Mouse (Mus musculus): ENCODE measurements around the gene Chmp6. TPM values are rescaled to one million over a fixed set of nuclear protein-coding genes. Genes with fewer than 3 reads are reported as not detected.

The Chmp6 gene
- polyA plus RNA-seq, 1 experiment from 2014 or later, result 94.3 TPM

- Histone ChIP-seq H3K4me3 (ENCODE audit: low read length) (no peak overlapping the region), H3K27me3 (replicated peaks; ENCODE audit: control insufficient read depth, insufficient read depth, low read length) (no peaks in the 10 kb centered on the region), H3K4me2 (ENCODE audit: low read depth, low read length) (no peak overlapping the region), H3K27ac (ENCODE audit: low read length) (no peak overlapping the region), H3K9me3 (ENCODE audit: control insufficient read depth, low read length) (no peaks in the 10 kb centered on the region), H3K9ac (ENCODE audit: low read depth, low read length) (no peak overlapping the region), H3K4me1 (ENCODE audit: control insufficient read depth, insufficient read depth, low read length) (no peaks in the 10 kb centered on the region), H3K36me3 (ENCODE audit: control insufficient read depth, insufficient read depth, low read length) (0 out of 2 replicates have a peak, but pooled peaks cover under 1% of the 10 kb centered on the region)
- WGBS, result 75% methylated on average over 4 of the region's 4 CpGs
- no peak for ATAC-seq
Observed at GRCm38 (mm10) chr11:119902891-119903290, 10.3 kb upstream of the Chmp6 start.

DNA sequence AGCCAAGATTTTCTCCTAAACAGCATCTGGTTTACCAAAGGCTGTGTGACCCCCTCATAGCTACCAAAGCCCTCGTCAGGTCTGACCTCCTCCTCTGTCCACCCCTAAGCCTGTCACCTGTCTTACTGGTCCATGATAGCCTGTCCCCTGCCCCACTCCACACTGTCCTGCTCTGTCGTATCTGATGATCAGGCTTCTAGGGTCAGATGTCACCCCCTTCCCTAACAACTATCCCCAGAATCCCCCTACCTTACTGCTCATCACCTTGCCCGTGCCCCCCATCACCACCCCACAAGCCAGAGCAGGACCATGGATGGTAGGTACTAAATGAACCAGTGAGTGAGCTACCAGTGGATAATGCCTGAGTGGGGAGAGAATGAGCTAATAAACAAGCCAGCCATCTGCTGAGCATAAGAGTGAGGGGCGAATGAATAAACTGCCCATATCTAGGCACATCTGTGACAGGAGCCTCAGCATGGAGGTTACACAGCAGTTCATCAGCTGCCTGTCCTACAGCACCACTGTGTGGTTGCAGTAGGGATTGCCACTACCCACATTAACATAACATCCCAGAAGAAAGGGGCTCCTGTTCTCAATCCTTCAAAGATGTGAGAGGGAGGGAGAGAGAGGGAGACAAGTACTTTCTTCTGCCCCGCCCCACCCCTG, 8.5 kb upstream of the Chmp6 start:
- Histone ChIP-seq H3K4me1 (ENCODE audit: control insufficient read depth, insufficient read depth, low read length) (no peaks in the 10 kb centered on the region), H3K27me3 (replicated peaks; ENCODE audit: control insufficient read depth, insufficient read depth, low read length) (0 out of 2 replicates have a peak, but pooled peaks cover 5% of the 10 kb centered on the region), H3K9ac (ENCODE audit: low read depth, low read length) (no peak overlapping the region), H3K36me3 (ENCODE audit: control insufficient read depth, insufficient read depth, low read length) (no peaks in the 10 kb centered on the region), H3K27ac (ENCODE audit: low read length) (no peak overlapping the region), H3K4me3 (ENCODE audit: low read length) (no peak overlapping the region), H3K4me2 (ENCODE audit: low read depth, low read length) (no peak overlapping the region), H3K9me3 (ENCODE audit: control insufficient read depth, low read length) (no peaks in the 10 kb centered on the region)
- WGBS, result 32% methylated on average over 5 of the region's 5 CpGs
- peak; percentile 57 for ATAC-seq

- ATAC-seq, result no peak
- H3K27me3 ChIP-seq (replicated peaks; ENCODE audit: control insufficient read depth, insufficient read depth, low read length), result 0 out of 2 replicates have a peak, but pooled peaks cover 5% of the 10 kb centered on the region
- no peak overlapping the region for H3K4me2 ChIP-seq (ENCODE audit: low read depth, low read length)
- H3K36me3 ChIP-seq (ENCODE audit: control insufficient read depth, insufficient read depth, low read length), result no peaks in the 10 kb centered on the region
- H3K4me1 ChIP-seq (ENCODE audit: control insufficient read depth, insufficient read depth, low read length), result no peaks in the 10 kb centered on the region
- WGBS, result 88% methylated on average over 5 of the region's 5 CpGs
- H3K9me3 ChIP-seq (ENCODE audit: control insufficient read depth, low read length), result no peaks in the 10 kb centered on the region
- H3K9ac ChIP-seq (ENCODE audit: low read depth, low read length), result no peak overlapping the region
- H3K4me3 ChIP-seq (ENCODE audit: low read length), result no peak overlapping the region
- H3K27ac ChIP-seq (ENCODE audit: low read length), result no peak overlapping the region
Observed at GRCm38 (mm10) chr11:119905794-119906193, 7.4 kb upstream of the Chmp6 start.

- Histone ChIP-seq H3K4me2 (ENCODE audit: low read depth, low read length) (no peak overlapping the region), H3K4me3 (ENCODE audit: low read length) (no peak overlapping the region), H3K4me1 (ENCODE audit: control insufficient read depth, insufficient read depth, low read length) (no peaks in the 10 kb centered on the region), H3K9me3 (ENCODE audit: control insufficient read depth, low read length) (no peaks in the 10 kb centered on the region), H3K36me3 (ENCODE audit: control insufficient read depth, insufficient read depth, low read length) (no peaks in the 10 kb centered on the region), H3K27me3 (replicated peaks; ENCODE audit: control insufficient read depth, insufficient read depth, low read length) (0 out of 2 replicates have a peak, but pooled peaks cover 5% of the 10 kb centered on the region), H3K27ac (ENCODE audit: low read length) (no peak overlapping the region), H3K9ac (ENCODE audit: low read depth, low read length) (no peak overlapping the region)
- no peak for ATAC-seq
- 49% methylated on average over 7 of the region's 7 CpGs for WGBS
Observed at GRCm38 (mm10) chr11:119907006-119907650, 6.1 kb upstream of the Chmp6 start.

DNA sequence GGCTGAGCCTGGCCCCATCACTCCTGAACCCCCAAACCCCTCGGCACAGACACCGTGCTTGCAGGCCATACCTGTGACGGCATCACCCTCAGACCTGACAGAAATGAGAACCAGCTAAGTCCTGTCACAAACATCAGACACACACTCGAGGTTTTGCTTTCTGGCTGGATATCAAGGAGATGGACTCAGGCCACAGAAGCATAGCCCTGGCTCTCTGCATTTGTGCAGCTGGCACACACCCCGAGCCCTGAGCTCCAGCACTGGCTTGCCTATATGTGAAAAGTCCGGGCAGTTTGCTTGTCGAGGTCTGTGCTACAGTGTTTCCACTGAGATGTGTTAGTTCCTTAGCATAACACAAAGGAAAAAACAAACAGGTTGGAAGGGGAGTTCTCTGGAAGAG, 5.5 kb upstream of the Chmp6 start:
- no peaks in the 10 kb centered on the region for H3K36me3 ChIP-seq (ENCODE audit: control insufficient read depth, insufficient read depth, low read length)
- H3K27ac ChIP-seq (ENCODE audit: low read length), result no peak overlapping the region
- WGBS, result 52% methylated on average over 7 of the region's 7 CpGs
- H3K9ac ChIP-seq (ENCODE audit: low read depth, low read length), result peak overlapping the region; percentile 16; the same call in 1 of the 2 replicates
- H3K27me3 ChIP-seq (replicated peaks; ENCODE audit: control insufficient read depth, insufficient read depth, low read length), result 0 out of 2 replicates have a peak, but pooled peaks cover 5% of the 10 kb centered on the region
- no peak overlapping the region for H3K4me3 ChIP-seq (ENCODE audit: low read length)
- no peak overlapping the region for H3K4me2 ChIP-seq (ENCODE audit: low read depth, low read length)
- ATAC-seq, result no peak
- no peaks in the 10 kb centered on the region for H3K9me3 ChIP-seq (ENCODE audit: control insufficient read depth, low read length)
- peaks cover 3% of the 10 kb centered on the region for H3K4me1 ChIP-seq (ENCODE audit: control insufficient read depth, insufficient read depth, low read length)

DNA sequence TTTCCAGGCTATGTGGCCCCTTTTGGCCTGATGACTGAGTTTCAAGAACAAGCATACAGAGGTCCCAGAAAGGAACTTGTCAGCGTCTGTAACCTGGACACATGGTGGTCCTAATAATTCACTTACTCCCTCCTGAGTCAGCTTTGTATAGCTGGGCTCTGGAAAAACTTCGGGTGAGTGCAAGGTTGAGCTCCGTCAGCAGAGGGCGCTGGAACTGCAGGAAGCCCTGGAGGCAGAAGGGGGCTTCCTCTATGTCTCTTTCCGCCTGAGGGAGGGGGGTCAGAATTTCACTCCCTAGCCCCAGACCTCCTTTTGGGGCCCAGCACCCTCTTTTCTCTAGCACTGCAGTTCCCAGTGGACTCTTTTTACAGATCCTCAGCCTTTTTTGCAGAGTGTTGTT, 3.8 kb upstream of the Chmp6 start:
- 0 out of 2 replicates have a peak, but pooled peaks cover 5% of the 10 kb centered on the region for H3K27me3 ChIP-seq (replicated peaks; ENCODE audit: control insufficient read depth, insufficient read depth, low read length)
- H3K9ac ChIP-seq (ENCODE audit: low read depth, low read length), result peak overlapping the region; percentile 17; the same call in 1 of the 2 replicates
- H3K4me3 ChIP-seq (ENCODE audit: low read length), result no peak overlapping the region
- WGBS, result 1% methylated on average over 5 of the region's 5 CpGs
- peaks cover 12% of the 10 kb centered on the region for H3K4me1 ChIP-seq (ENCODE audit: control insufficient read depth, insufficient read depth, low read length)
- H3K27ac ChIP-seq (ENCODE audit: low read length), result no peak overlapping the region
- no peaks in the 10 kb centered on the region for H3K9me3 ChIP-seq (ENCODE audit: control insufficient read depth, low read length)
- no peak overlapping the region for H3K4me2 ChIP-seq (ENCODE audit: low read depth, low read length)
- no peak for ATAC-seq
- no peaks in the 10 kb centered on the region for H3K36me3 ChIP-seq (ENCODE audit: control insufficient read depth, insufficient read depth, low read length)

- 5% methylated on average over 7 of the region's 7 CpGs for WGBS
- Histone ChIP-seq H3K27me3 (replicated peaks; ENCODE audit: control insufficient read depth, insufficient read depth, low read length) (0 out of 2 replicates have a peak, but pooled peaks cover 5% of the 10 kb centered on the region), H3K9ac (ENCODE audit: low read depth, low read length) (peak overlapping the region; percentile 97), H3K4me3 (ENCODE audit: low read length) (peak overlapping the region; percentile 99), H3K36me3 (ENCODE audit: control insufficient read depth, insufficient read depth, low read length) (peaks cover 12% of the 10 kb centered on the region), H3K4me1 (ENCODE audit: control insufficient read depth, insufficient read depth, low read length) (peaks cover 34% of the 10 kb centered on the region), H3K4me2 (ENCODE audit: low read depth, low read length) (peak overlapping the region; percentile 93), H3K27ac (ENCODE audit: low read length) (peak overlapping the region; percentile 66), H3K9me3 (ENCODE audit: control insufficient read depth, low read length) (no peaks in the 10 kb centered on the region)
- no peak for ATAC-seq
Observed at GRCm38 (mm10) chr11:119912845-119913244, 396 bp upstream of the Chmp6 start.

DNA sequence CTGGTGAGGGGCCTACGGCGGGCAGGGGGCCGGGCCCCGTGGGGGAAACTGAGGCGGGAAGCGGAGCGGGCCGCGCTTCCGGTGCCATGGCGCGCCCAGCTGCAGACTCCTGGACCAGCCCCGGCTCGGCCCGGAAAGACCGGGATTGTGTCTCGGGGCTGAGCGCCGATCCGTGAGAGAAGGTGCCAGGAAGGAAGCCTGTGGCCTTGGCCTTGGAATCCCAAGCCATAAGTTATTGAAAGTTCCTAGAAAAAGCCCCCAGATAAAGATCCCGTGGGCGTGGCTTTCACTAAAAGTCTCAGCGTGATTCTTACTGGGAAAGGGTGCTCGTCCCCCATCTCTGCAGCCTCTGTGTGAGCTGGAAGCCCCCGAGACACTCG, 684 bp downstream of the Chmp6 start:
- Histone ChIP-seq H3K9ac (ENCODE audit: low read depth, low read length) (peak overlapping the region; percentile 97), H3K9me3 (ENCODE audit: control insufficient read depth, low read length) (no peaks in the 10 kb centered on the region), H3K4me3 (ENCODE audit: low read length) (peak overlapping the region; percentile 99), H3K27ac (ENCODE audit: low read length) (peak overlapping the region; percentile 78), H3K36me3 (ENCODE audit: control insufficient read depth, insufficient read depth, low read length) (peaks cover 22% of the 10 kb centered on the region), H3K27me3 (replicated peaks; ENCODE audit: control insufficient read depth, insufficient read depth, low read length) (no peaks in the 10 kb centered on the region), H3K4me1 (ENCODE audit: control insufficient read depth, insufficient read depth, low read length) (peaks cover 34% of the 10 kb centered on the region), H3K4me2 (ENCODE audit: low read depth, low read length) (peak overlapping the region; percentile 93)
- under 1% methylated on average over 26 of the region's 26 CpGs for WGBS
- peak; percentile 17 for ATAC-seq

DNA sequence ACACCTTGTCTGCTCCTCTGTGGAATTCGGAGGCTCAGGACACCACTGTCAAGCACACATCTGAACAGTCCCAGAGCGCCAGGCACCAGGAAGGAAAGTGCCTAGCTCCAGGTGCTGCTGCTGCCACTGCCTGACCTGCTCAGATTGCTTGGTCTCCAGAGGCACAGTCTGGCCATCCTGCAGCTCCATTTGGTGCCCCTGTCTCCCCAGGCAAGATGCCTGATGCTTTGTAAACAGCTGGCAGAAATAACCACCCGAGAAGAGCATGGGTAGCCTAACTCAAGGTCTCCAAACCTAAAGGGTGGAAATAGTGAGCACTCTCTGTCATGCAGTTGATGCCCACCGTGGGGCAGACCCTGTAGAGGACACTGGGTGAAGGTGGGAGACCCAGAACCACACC, 1.1 kb downstream of the Chmp6 start:
- Histone ChIP-seq H3K27me3 (replicated peaks; ENCODE audit: control insufficient read depth, insufficient read depth, low read length) (no peaks in the 10 kb centered on the region), H3K4me3 (ENCODE audit: low read length) (peak overlapping the region; percentile 99), H3K9me3 (ENCODE audit: control insufficient read depth, low read length) (no peaks in the 10 kb centered on the region), H3K4me1 (ENCODE audit: control insufficient read depth, insufficient read depth, low read length) (peaks cover 34% of the 10 kb centered on the region), H3K27ac (ENCODE audit: low read length) (peak overlapping the region; percentile 78), H3K4me2 (ENCODE audit: low read depth, low read length) (peak overlapping the region; percentile 93), H3K36me3 (ENCODE audit: control insufficient read depth, insufficient read depth, low read length) (peaks cover 25% of the 10 kb centered on the region), H3K9ac (ENCODE audit: low read depth, low read length) (peak overlapping the region; percentile 97)
- 16% methylated on average over 4 of the region's 4 CpGs for WGBS
- ATAC-seq, result no peak
